Comparison of ENCODE assay signal across 8 mouse cellular contexts in genomic region chr19:53037925-53038419, GRCm38 (mm10). TPM values are rescaled to one million over a fixed set of nuclear protein-coding genes. Genes with fewer than 3 reads are reported as not detected.
DNase-seq lines count a peak whose midpoint lies in the region; ATAC-seq and TF ChIP-seq lines count a peak whose summit lies in the region.

No protein-coding gene starts in this region.

- WGBS in hindbrain, embryonic 15.5 days: under 1% methylated on average over 20 of the region's 28 CpGs
- 2% methylated on average over 28 of the region's 28 CpGs for WGBS in midbrain, embryonic 12.5 days

- peak in 1 of 2 experiments; percentile 49 for DNase-seq in left cerebral cortex, adult 2 months (ENCODE audit: extremely low spot score in 1 of 2, low spot score in 2 of 2)
- no peak for DNase-seq in left cerebral cortex, adult 11 months (ENCODE audit: low spot score)
- DNase-seq in adrenal gland, postnatal 25 days: no peak
- DNase-seq in left cerebral cortex, adult 18-20 months (ENCODE audit: low spot score in 2 of 2): no peak
- no peak for DNase-seq in yolk sac, embryonic 10.5 days (ENCODE audit: low spot score)

- H3K36me3 ChIP-seq in hindbrain, embryonic 15.5 days: no peaks in the 10 kb centered on the region
- no peaks in the 10 kb centered on the region for H3K36me3 ChIP-seq in midbrain, embryonic 12.5 days

- intact Hi-C loops in left cerebral cortex, adult 2 months (cut with DNase I): loop anchor here (10.0 kb wide), 1 partner anchor 277 kb away; the partner anchor contains the start of gene Mxi1

- peak overlapping the region; percentile 68 for H3K27ac ChIP-seq in left cerebral cortex, adult 2 months
- H3K27ac ChIP-seq in brown adipose tissue, adult 24 weeks (replicated peaks; ENCODE audit: low read depth, low read length): peak overlapping the region; percentile 73
- H3K27ac ChIP-seq in hindbrain, embryonic 15.5 days (replicated peaks): peak overlapping the region; percentile 83
- peak overlapping the region; percentile 80 for H3K27ac ChIP-seq in midbrain, embryonic 12.5 days (replicated peaks)

- no peak; the same call in 1 of the 2 replicates for ATAC-seq in hindbrain, embryonic 15.5 days (ENCODE audit: low FRiP score, low read depth)
- ATAC-seq in midbrain, embryonic 12.5 days (ENCODE audit: low FRiP score, low read depth): no peak

- H3K9me3 ChIP-seq in hindbrain, embryonic 15.5 days: no peaks in the 10 kb centered on the region
- no peaks in the 10 kb centered on the region for H3K9me3 ChIP-seq in midbrain, embryonic 12.5 days

- peak overlapping the region; percentile 88 for H3K4me2 ChIP-seq in hindbrain, embryonic 15.5 days
- H3K4me2 ChIP-seq in midbrain, embryonic 12.5 days (replicated peaks): peak overlapping the region; percentile 75

- H3K9ac ChIP-seq in hindbrain, embryonic 15.5 days: peak overlapping the region; percentile 86
- peak overlapping the region; percentile 84 for H3K9ac ChIP-seq in midbrain, embryonic 12.5 days (replicated peaks)

- no peak for TF ChIP-seq CTCF in left cerebral cortex, adult 2 months (IDR thresholded peaks at IDR 0.05)

- peaks cover 2% of the 10 kb centered on the region; the same call in 1 of the 2 replicates for H3K4me1 ChIP-seq in brown adipose tissue, adult 24 weeks (ENCODE audit: control insufficient read depth, insufficient read depth, insufficient read length, low read length)
- peaks cover 12% of the 10 kb centered on the region for H3K4me1 ChIP-seq in hindbrain, embryonic 15.5 days (replicated peaks)
- H3K4me1 ChIP-seq in midbrain, embryonic 12.5 days: peaks cover 15% of the 10 kb centered on the region

- H3K4me3 ChIP-seq in left cerebral cortex, adult 2 months: peak overlapping the region; percentile 97
- peak overlapping the region; percentile 89 for H3K4me3 ChIP-seq in brown adipose tissue, adult 24 weeks (ENCODE audit: insufficient read depth, low read depth, low read length)
- H3K4me3 ChIP-seq in hindbrain, embryonic 15.5 days: peak overlapping the region; percentile 76
- peak overlapping the region; percentile 71 for H3K4me3 ChIP-seq in midbrain, embryonic 12.5 days

- H3K27me3 ChIP-seq in hindbrain, embryonic 15.5 days: no peaks in the 10 kb centered on the region
- H3K27me3 ChIP-seq in midbrain, embryonic 12.5 days: 0 out of 2 replicates have a peak, but pooled peaks cover 8% of the 10 kb centered on the region

RNA-seq across cellular contexts. Expression of gene Xpnpep1, which starts 2.0 kb away (rescaled TPM):
- total RNA-seq in left cerebral cortex, adult 2 months (2021): 10 to 100 TPM; 67.1 to 72.6 TPM
- polyA plus RNA-seq in brown adipose tissue, adult 24 weeks (2012; ENCODE audit: insufficient read depth, insufficient read length, missing spikeins): 44.5 and 47.0 TPM in 2 replicates
- polyA plus RNA-seq in hindbrain, embryonic 15.5 days (2015; fragmentation: Nextera tagmentation; extraction: Ambion mirVana): 114 and 121 TPM in 2 replicates
- 137 and 139 TPM in 2 replicates for polyA plus RNA-seq in midbrain, embryonic 12.5 days (2016; fragmentation: Nextera tagmentation; extraction: Ambion mirVana)
- total RNA-seq in adrenal gland, postnatal 25 days (2021): 85.6 and 98.2 TPM in 2 replicates
- 10 to 100 TPM; 60.4 to 65.1 TPM for total RNA-seq in left cerebral cortex, adult 18-20 months (2021)
